Mouse (Mus musculus) adrenal gland, postnatal 14 days (tissue): ENCODE measurements around the gene Bmp2. TPM values are rescaled to one million over a fixed set of nuclear protein-coding genes. Genes with fewer than 3 reads are reported as not detected.

Experiments
- DNase-seq: peaks from one replicate; pipeline ENCODE4 v3.0.0; 2021; ENCODE audit warnings: mixed read lengths
- long read RNA-seq, 2 experiments: library from polyadenylated mRNA; stranded (forward); transcript quantifications; one replicate each; pipeline ENCODE4 v2.0.0; 2021
- total RNA-seq: library from RNA; stranded (reverse); gene quantifications from 2 replicates; pipeline ENCODE4 v1.2.3, GENCODE M21; 2021

The Bmp2 gene
- total RNA-seq, result 12.2 and 12.3 TPM in 2 replicates
- long read RNA-seq, experiment 1, transcript Bmp2-201 (3 exons, 3,555 nt), result major isoform, 14 of 31 reads
- long read RNA-seq, experiment 1, partial matches to known transcripts, result 9 of 31 reads
- long read RNA-seq, experiment 1, other reads (novel, unspliced or antisense), result 8 of 31 reads
- long read RNA-seq, experiment 2, transcript Bmp2-201 (3 exons, 3,555 nt), result major isoform, 24 of 40 reads
- long read RNA-seq, experiment 2, partial matches to known transcripts, result 5 of 40 reads
- long read RNA-seq, experiment 2, other reads (novel, unspliced or antisense), result 11 of 40 reads

DNA sequence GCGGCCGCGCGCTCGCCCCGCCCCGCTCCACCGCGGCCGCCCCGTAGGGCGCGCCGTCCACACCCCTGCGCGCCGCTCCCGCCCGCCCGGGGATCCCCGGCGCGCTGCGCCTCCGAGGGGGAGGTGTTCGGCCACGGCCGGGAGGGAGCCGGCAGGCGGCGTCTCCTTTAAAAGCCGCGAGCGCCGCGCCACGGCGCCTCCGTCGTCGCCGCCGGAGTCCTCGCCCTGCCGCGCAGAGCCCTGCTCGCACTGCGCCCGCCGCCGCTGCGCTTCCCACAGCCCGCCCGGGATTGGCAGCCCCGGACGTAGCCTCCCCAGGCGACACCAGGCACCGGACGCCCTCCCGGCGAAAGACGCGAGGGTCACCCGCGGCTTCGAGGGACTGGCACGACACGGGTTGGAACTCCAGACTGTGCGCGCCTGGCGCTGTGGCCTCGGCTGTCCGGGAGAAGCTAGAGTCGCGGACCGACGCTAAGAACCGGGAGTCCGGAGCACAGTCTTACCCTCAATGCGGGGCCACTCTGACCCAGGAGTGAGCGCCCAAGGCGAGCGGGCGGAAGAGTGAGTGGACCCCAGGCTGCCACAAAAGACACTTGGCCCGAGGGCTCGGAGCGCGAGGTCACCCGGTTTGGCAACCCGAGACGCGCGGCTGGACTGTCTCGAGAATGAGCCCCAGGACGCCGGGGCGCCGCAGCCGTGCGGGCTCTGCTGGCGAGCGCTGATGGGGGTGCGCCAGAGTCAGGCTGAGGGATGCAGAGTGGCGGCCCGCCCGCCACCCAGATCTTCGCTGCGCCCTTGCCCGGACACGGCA, at the start of gene Bmp2:
TSS of gene Bmp2 (plus strand) at position 129 of the 811 bp plus-strand sequence.
- peak; percentile 87 for DNase-seq

DNA sequence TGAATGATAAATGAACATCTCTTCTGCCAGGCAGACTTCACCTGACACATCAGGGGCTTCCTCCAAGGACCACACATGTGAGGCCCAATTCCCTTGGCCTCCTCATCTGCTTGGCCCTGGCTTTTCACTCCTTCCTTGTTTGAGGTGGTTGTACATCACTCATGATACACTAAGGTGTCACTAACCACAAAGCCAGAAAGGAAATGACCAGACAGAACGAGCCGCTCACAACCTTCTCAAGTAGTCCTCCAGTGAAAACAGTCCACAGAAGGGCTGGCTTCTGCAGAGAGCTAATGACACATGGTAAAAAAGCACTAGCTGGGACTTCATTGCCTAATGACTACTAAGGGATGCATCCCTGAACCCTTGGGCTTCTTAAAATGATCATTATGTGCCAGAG, 46.3 kb upstream of the Bmp2 start:
- DNase-seq, result no peak

DNA sequence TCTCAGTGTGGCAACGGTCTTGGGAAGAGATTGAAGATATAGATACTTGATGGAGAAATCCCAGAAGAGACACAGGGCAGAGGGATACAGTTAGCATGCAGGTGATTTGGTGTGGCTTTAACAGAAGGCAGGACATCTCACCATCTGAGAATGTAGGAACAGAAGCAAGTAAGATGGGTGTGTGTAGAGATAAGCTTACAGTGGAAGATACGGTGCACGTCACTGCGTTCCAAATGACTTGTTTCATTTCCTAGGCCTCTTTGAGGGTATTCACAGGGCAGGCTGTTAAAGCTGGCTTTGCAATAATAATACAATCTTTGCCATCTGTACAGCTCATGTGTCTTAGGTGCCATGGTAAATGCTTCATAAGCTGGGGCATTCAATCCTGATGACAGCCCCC, 44.9 kb upstream of the Bmp2 start:
- DNase-seq, result no peak

DNA sequence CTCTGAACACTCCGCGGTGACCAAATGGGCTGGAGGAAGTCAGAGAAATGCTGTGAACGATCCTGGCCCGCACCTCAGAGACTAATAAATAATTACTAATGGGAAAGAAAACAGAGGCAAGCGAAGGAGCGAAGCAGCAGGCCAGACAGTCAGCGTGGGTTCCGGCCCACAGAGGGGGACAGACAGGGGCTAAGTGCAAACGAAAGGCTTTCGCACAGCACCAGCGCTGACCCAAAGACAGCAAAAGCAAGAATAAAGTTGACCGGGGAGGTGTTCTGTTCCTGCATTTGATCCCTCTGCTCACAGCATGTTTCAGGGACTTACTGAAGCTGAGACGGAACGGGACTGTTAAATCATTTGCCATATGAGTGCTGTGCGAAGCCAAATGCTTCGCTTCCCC, 42.8 kb upstream of the Bmp2 start:
- DNase-seq, result no peak

DNA sequence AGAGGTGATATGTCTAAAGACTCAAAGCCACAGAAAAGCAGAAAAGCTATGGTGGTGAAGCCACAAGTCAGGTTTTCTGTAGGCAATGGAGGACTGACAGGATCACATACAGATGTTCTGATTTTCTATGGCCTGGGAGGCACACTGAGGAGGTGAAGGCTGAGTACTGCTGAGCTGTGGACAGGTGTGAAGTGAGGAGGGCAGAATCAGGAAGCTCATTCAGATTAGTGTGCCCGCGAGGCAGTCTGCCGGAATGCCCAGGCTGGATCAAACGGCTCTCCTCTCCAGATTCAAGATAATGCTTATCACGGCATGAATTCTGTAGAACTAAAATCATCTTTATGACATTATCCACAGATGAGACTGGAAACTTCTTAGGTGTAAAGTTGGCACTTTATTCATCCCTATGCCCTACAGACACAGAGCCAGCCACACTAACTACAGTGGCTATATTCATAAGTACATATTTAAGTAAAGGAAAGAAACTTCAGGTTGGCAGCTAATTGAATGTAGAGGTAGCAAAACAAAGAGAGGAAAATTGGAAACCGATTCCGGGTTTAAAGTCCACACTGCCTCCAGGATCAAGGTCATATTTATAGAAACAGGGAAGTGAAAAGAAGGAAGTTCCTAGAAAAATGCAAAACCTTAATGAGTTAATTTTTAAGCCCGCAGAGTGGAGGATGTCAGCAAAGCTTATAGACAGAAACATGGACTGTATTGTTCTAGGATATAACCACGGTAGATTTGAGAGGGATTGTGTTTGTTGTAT, 40.8 kb upstream of the Bmp2 start:
- no peak for DNase-seq

DNA sequence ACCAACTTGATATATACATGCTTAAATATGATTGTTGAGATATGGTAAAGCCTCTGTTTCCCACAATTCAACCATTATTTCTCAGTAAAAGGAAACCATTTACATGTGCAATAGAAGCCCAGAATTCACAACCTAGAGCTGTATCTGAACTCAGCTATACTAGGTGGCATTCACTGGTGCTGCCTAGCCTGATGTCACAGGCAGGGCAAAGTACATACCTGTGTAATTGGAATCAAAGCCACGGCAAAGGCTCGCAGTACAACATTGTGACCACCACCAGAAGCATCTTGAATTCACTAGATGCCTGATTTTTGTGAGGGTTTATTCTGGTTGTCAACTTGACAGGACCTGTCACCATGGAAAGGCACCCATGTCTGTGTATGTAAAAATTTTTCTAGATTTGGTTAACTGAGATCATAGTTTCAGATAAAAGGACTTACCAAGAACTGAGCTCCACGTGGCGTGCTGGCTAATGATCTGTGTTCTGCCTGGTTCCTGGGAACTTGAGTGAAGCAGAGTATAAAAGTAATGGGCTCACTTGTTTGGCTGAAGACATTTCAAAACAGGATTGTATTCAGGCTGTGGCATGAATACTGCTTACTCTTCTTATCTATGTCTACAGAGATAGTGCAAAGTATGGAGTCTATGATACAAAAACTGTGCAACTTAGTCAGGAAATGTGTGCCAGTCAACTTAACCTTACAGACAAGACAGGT, 35.5 kb upstream of the Bmp2 start:
- DNase-seq, result no peak

DNA sequence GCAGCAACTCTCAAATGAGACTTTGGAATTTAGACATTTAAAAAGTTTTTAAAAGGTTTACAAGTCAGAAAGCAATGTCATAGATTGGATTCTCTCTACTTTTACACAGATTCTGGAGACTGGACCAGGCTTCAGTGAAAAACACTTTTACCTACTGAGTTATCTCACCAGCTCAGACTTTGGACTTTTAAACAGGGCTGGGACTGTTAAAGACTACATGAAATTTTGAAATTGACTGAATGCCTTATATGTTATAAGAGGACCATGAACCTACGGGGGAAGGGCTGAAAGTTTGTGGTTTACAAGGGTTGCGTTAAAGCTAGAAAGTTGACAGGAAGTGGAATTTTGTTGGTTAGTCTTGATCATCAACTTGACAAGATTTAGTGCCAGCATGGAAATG, 34.1 kb upstream of the Bmp2 start:
- no peak for DNase-seq

DNA sequence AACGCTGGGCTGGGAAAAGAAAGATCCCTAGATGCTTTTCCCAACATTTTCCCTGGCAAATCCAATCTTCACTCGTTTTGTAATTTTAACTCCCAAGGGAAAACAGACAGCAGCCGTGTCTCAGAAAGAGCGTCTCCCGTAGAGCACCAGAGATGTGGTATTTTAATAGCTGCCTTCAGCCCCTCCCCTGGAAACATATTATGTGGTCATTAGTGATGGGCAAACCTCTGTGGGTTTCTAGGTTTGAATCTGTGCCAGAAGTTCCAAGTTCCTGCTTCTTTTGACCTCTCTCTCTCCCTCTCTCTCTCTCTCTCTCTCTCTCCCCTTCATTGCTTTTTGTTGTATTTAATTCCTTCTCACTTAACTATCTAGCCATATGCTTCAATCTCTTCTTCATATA, 30.8 kb upstream of the Bmp2 start:
- DNase-seq, result no peak

DNA sequence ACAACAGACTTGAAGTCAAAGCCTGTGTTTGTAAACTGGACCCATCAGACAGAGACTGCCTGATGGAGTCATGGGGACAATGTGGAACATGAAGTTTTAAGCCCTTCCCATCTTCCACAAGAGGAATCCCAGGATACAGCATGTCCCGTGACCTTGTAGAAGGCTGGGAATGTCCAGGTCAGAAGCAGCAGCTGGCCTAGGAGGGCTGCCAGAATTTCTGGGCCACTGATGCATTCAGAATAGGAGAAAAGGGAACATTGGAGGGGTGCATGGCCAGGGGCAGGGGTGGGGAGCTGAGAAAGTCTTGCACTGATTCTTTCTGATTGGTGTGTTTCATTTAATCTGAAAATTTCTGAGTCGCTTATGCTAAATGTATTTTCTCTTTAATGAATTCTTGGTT, 29.8 kb upstream of the Bmp2 start:
- no peak for DNase-seq

DNA sequence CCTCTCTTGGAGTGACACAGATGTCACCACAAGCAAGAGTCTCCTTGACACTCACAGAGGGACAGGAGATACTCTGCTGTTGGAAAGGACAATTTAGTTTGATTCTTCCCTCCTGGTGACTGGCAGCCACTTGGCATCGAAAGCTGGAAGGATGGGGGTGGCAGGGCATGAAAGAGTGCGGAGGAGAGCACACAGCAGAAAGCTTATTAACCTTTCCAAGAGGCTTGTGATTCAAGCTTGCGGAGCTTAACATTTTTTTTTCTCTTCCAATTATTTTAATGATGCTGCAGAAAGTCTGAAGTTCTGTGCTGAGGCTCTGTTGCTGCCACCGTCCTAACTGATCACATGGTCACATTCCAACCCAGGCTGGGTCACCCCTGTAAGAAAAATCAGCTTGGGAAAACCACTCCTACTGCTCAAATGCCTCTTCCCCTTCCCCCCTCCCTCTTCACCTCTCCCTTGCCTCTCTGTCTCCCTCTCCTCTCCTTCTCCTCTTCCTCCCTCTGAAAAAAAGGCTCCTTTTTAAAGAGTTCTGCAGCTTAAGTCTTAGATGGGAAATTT, 26.3 kb upstream of the Bmp2 start:
- DNase-seq, result no peak

DNA sequence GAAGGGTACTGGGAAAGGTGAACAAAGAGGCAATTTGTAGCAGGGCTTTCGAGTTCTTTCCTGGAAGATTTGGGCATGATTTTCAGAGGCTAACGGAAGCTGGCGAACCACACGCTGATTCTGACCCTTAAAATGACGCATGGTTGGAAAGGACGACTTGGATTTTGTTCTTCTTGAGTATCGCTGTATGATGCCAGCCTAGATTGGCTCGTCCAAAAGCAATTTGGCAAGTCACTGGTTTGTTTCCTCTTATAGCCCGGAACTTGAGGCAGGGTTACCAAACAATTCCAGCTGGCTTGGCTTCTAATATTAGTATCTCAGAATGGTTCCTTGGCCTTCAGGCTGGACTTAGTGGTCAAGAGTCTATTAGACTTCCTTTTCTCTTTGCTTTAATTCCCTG, 22.6 kb upstream of the Bmp2 start:
- no peak for DNase-seq

DNA sequence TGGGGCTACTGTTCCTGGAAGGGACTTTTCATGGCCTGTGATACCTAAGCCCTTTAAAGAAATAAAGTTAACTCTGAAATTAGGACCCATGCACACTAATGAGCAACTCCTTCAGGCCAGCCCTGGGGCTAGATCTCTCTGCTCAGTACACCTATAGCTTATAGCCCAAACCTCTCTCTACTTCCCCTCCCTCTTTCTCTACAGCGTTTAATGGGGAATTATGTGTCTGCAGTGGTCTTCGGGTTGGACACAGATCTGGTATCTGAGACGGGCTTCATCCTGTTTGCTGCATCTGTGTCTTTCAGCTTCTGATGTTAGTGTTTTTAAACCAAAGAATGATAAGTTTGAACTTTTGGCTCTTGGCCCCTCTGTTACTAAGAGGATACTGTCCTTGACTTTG, 18.9 kb upstream of the Bmp2 start:
- DNase-seq, result no peak

DNA sequence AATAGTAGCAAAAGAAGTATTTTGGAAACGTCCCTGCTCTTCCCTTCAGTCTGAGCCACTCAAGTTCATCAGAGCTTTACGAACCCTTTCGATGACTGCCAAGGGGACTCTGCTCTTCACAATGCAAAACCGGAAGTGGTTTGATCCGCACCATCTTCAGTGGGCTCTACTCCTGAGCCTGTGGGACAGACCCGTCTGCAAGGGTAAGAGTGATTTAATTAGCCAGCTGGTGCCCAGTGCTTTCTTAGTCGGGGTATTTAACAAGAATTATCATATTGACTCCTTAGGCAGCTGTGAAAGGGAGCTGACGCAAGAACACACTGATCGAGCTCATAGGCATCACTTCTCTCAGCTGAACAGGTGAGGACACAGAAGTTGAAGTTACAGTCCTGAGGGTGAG, 16.5 kb upstream of the Bmp2 start:
- no peak for DNase-seq

DNA sequence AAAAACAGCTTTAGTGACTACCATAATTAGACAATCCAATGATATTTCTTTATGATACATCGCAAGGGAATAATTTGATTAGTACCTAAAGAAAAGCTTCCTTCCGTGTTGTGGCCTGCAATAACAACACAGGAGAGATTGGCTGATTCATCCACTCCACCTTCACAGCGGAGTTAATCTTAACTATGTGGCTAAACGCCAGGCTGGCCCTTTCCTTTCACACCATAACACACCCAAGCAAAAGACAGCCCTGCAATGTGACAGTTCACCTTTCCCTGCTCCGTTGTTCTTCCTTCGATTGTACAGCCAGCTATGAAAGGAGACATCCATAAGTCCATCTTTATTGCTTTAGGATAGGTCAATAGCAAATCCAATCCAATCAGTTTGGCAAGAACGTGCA, 15.1 kb upstream of the Bmp2 start:
- DNase-seq, result no peak

DNA sequence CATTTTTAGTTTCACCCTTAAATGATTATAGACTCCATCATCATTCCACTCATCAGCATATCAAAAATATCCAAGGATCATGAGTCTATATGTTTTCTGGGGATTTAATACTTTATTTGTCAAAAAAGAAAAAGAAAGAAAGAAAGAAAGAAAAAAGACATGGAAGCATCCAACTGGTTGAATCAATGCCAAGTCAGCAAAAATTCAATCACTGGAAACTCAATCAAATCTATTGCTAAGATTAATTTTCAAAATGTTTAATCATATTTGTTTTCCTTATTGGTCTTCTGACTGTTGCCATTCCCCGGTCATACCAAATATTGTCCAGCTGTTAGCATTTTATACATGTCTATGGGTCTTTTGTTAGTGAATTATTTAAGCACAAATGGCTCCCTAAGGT, 11.3 kb upstream of the Bmp2 start:
- DNase-seq, result no peak

DNA sequence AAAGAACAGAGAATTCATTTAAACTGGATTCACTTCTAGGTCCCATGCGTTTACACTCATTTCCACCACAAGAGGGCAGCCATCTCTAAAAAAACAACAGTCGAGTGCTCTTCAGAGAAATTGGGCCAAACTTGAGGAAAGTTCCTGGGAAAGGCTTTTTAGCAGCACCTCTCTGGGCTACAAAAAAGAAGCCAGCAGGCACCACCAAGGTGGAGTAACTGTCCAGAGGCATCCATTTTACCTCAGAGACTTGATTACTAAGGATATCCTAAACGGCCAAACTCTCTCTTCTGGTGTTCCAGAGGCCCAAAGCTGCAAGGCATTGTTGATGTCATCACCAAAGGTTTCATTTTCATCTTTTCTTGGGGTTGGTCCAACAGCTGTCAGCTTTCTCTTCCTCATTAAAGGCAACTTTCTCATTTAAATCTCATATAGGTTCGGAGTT, 1.7 kb upstream of the Bmp2 start:
- DNase-seq, result peak; percentile 72

DNA sequence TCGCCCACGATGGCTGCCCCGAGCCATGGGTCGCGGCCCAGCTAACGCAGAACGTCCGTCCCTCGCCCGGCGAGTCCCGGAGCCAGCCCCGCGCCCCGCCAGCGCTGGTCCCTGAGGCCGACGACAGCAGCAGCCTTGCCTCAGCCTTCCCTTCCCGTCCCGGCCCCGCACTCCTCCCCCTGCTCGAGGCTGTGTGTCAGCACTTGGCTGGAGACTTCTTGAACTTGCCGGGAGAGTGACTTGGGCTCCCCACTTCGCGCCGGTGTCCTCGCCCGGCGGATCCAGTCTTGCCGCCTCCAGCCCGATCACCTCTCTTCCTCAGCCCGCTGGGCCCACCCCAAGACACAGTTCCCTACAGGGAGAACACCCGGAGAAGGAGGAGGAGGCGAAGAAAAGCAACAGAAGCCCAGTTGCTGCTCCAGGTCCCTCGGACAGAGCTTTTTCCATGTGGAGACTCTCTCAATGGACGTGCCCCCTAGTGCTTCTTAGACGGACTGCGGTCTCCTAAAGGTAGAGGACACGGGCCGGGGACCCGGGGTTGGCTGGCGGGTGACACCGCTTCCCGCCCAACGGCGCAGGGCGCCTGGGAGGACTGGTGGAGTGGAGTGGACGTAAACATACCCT, 995 bp downstream of the Bmp2 start:
- peak; percentile 77 for DNase-seq

DNA sequence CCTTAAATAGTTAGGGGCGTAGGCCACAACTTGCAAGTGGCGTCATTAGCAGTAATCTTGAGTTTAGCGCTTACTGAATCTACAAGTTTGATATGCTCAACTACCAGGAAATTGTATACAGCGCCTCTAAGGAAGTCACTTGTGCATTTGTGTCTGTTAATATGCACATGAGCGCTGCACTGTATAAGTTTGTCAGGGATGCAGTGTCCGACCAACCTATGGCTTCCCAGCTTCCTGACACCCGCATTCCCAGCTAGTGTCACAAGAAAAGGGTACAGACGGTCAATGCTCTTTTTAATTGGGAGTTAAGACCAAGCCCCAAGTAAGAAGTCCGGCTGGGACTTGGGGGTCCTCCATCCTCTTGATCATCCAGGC, 1.9 kb downstream of the Bmp2 start:
- no peak for DNase-seq

DNA sequence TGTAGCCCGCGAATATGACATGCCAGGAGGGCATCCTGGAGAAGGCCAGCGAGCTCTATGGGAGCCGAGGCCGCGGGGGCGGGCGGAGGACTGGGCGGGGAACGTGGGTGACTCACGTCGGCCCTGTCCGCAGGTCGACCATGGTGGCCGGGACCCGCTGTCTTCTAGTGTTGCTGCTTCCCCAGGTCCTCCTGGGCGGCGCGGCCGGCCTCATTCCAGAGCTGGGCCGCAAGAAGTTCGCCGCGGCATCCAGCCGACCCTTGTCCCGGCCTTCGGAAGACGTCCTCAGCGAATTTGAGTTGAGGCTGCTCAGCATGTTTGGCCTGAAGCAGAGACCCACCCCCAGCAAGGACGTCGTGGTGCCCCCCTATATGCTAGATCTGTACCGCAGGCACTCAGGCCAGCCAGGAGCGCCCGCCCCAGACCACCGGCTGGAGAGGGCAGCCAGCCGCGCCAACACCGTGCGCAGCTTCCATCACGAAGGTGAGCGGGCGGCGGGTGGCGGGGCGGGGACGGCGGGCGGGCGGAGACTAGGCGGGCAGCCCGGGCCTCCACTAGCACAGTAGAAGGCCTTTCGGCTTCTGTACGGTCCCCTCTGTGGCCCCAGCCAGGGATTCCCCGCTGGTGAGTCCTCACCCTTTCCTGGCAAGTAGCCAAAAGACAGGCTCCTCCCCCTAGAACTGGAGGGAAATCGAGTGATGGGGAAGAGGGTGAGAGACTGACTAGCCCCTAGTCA, 2.5 kb downstream of the Bmp2 start:
- peak; percentile 86 for DNase-seq

DNA sequence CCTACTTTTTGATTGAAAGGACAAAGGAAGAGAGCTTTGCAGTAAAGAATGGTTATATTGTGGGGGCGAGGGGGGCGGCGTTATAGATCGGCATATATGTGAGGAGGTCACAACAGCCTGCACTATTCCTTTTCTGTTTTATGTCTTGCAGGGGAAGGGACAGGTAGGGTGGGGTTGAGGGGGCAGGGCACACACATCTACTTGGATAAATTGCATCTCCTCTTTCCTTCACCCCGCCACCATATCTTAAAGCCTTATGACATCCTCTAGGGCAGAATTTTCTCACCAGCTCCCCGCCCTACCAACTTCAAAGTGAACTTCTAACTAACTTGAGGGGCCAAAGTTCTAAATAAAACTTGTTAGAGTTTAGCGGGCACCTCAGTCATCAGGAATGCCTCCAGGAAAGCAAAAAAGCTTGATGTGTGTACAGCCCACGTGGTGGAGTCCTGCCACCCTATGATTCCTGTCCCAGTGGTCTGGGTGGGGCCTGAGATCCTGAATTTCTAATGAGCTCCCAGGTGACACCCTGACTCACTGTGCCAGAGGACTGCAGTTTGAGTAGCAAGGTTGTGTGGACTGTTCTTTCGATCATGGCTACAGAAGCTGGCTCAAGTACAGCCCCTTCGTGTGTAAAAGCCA, 12.4 kb downstream of the Bmp2 start:
- DNase-seq, result no peak
